ENCODE assay signal across 8 mouse cellular contexts in genomic region chr19:6993011-6993770, GRCm38 (mm10). TPM values are rescaled to one million over a fixed set of nuclear protein-coding genes. Genes with fewer than 3 reads are reported as not detected.
DNase-seq lines count a peak whose midpoint lies in the region; ATAC-seq and TF ChIP-seq lines count a peak whose summit lies in the region.
"Had no signal": no experiment of that assay in that cellular context is flagged by ENCODE, and none has a peak within 500 bp of the region (broad histone marks: within the 10 kb centered on the region; RNA-seq: fewer than 3 reads in every experiment).

No protein-coding gene starts in this region.

- peaks cover 42% of the 10 kb centered on the region for H3K4me1 ChIP-seq in lung, embryonic 15.5 days
- H3K4me1 ChIP-seq in intestine, postnatal 0 days (replicated peaks; ENCODE audit: control insufficient read depth, insufficient read depth, low read length): peaks cover 9% of the 10 kb centered on the region; the same call in 1 of the 2 replicates
- peaks cover 57% of the 10 kb centered on the region for H3K4me1 ChIP-seq in neural tube, embryonic 15.5 days

- peaks cover 1% of the 10 kb centered on the region; the same call in 1 of the 2 replicates for H3K36me3 ChIP-seq in lung, embryonic 15.5 days
- H3K36me3 ChIP-seq in intestine, postnatal 0 days (ENCODE audit: control insufficient read depth, insufficient read depth): 0 out of 2 replicates have a peak, but pooled peaks cover 4% of the 10 kb centered on the region
- no peaks in the 10 kb centered on the region for H3K36me3 ChIP-seq in neural tube, embryonic 15.5 days

- TF ChIP-seq CTCF in intestine, postnatal 0 days (IDR thresholded peaks at IDR 0.05; ENCODE audit: low read depth): 0 out of 2 replicates have a peak, but pooled peaks have one; percentile 12

- H3K9ac ChIP-seq in lung, embryonic 15.5 days: peak overlapping the region; percentile 45; the same call in 1 of the 2 replicates
- H3K9ac ChIP-seq in intestine, postnatal 0 days (ENCODE audit: low read depth, low read length): peak overlapping the region; percentile 62
- peak overlapping the region; percentile 42 for H3K9ac ChIP-seq in neural tube, embryonic 15.5 days (replicated peaks)

- peak overlapping the region; percentile 94 for H3K4me2 ChIP-seq in lung, embryonic 15.5 days
- H3K4me2 ChIP-seq in intestine, postnatal 0 days (replicated peaks; ENCODE audit: low read depth): peak overlapping the region; percentile 94
- peak overlapping the region; percentile 89 for H3K4me2 ChIP-seq in neural tube, embryonic 15.5 days

- 60% methylated on average over 14 of the region's 14 CpGs for WGBS in lung, embryonic 15.5 days
- 58% methylated on average over 14 of the region's 14 CpGs for WGBS in intestine, postnatal 0 days
- 63% methylated on average over 14 of the region's 14 CpGs for WGBS in neural tube, embryonic 15.5 days

- no peak for ATAC-seq in lung, embryonic 15.5 days (ENCODE audit: borderline replicate concordance, extremely low read depth, low FRiP score, low TSS enrichment)
- ATAC-seq in erythroid progenitor cell, adult 5-6 weeks (replicated peaks; ENCODE audit: low FRiP score, poor library complexity, severe bottlenecking): 0 out of 2 replicates have a peak, but pooled peaks have one; percentile 7
- ATAC-seq in intestine, postnatal 0 days: no peak
- 0 out of 2 replicates have a peak, but pooled peaks have one; percentile 1 for ATAC-seq in neural tube, embryonic 15.5 days (ENCODE audit: low FRiP score)

- H3K27me3 ChIP-seq in lung, embryonic 15.5 days: no peaks in the 10 kb centered on the region
- H3K27me3 ChIP-seq in intestine, postnatal 0 days (replicated peaks; ENCODE audit: control insufficient read depth, insufficient read depth, low read length): no peaks in the 10 kb centered on the region
- H3K27me3 ChIP-seq in neural tube, embryonic 15.5 days (replicated peaks): no peaks in the 10 kb centered on the region

- peak overlapping the region; percentile 55 for H3K4me3 ChIP-seq in lung, embryonic 15.5 days
- H3K4me3 ChIP-seq in intestine, postnatal 0 days (ENCODE audit: low read depth, low read length): peak overlapping the region; percentile 58
- peak overlapping the region; percentile 49 for H3K4me3 ChIP-seq in neural tube, embryonic 15.5 days (replicated peaks)

- H3K9me3 ChIP-seq in lung, embryonic 15.5 days: no peaks in the 10 kb centered on the region
- H3K9me3 ChIP-seq in intestine, postnatal 0 days (ENCODE audit: control insufficient read depth): no peaks in the 10 kb centered on the region
- H3K9me3 ChIP-seq in neural tube, embryonic 15.5 days (replicated peaks): no peaks in the 10 kb centered on the region

- no peak for DNase-seq in lung, postnatal 25 days (ENCODE audit: low spot score)
- DNase-seq in left cerebral cortex, adult 11 months (ENCODE audit: low spot score): no peak
- no peak for DNase-seq in adrenal gland, postnatal 14 days

- peak overlapping the region; percentile 17 for H3K27ac ChIP-seq in lung, embryonic 15.5 days
- H3K27ac ChIP-seq in intestine, postnatal 0 days (ENCODE audit: low read depth, low read length): peak overlapping the region; percentile 46; the same call in 1 of the 2 replicates
- peak overlapping the region; percentile 45; the same call in 1 of the 2 replicates for H3K27ac ChIP-seq in neural tube, embryonic 15.5 days (replicated peaks)

RNA-seq across cellular contexts. Expression of gene Dnajc4, which starts 0.8 kb away (rescaled TPM):
- polyA plus RNA-seq in lung, embryonic 15.5 days (2015; fragmentation: Nextera tagmentation; extraction: Ambion mirVana): 23.5 and 23.9 TPM in 2 replicates
- 11.5 TPM in 1 of 2 replicates, not detected in the other for total RNA-seq in erythroid progenitor cell, adult 5-6 weeks (2015; ENCODE audit: low replicate concordance)
- 2.2 and 2.6 TPM in 2 replicates for total RNA-seq in erythroid progenitor cell, adult 5-6 weeks (2017; ENCODE audit: low replicate concordance)
- 32.3 and 35.1 TPM in 2 replicates for polyA plus RNA-seq in intestine, postnatal 0 days (2015; fragmentation: Nextera tagmentation; extraction: Ambion mirVana)
- 24.8 and 28.1 TPM in 2 replicates for polyA plus RNA-seq in neural tube, embryonic 15.5 days (2015; fragmentation: Nextera tagmentation; extraction: Ambion mirVana)
- 44.4 and 47.4 TPM in 2 replicates for total RNA-seq in adrenal gland, postnatal 14 days (2021)

RNA-seq across cellular contexts. Expression of gene Nudt22, which starts 2.7 kb away (rescaled TPM):
- 23.6 and 24.0 TPM in 2 replicates for polyA plus RNA-seq in lung, embryonic 15.5 days (2015; fragmentation: Nextera tagmentation; extraction: Ambion mirVana)
- total RNA-seq in erythroid progenitor cell, adult 5-6 weeks (2015; ENCODE audit: low replicate concordance): 4.2 and 10.1 TPM in 2 replicates
- 0.26 and 3.9 TPM in 2 replicates for total RNA-seq in erythroid progenitor cell, adult 5-6 weeks (2017; ENCODE audit: low replicate concordance)
- 50.4 and 51.9 TPM in 2 replicates for polyA plus RNA-seq in intestine, postnatal 0 days (2015; fragmentation: Nextera tagmentation; extraction: Ambion mirVana)
- polyA plus RNA-seq in neural tube, embryonic 15.5 days (2015; fragmentation: Nextera tagmentation; extraction: Ambion mirVana): 24.8 and 25.9 TPM in 2 replicates
- total RNA-seq in adrenal gland, postnatal 14 days (2021): 24.5 and 37.4 TPM in 2 replicates

RNA-seq across cellular contexts. Expression of gene Trpt1, which starts 2.7 kb away (rescaled TPM):
- 9.7 and 11.2 TPM in 2 replicates for polyA plus RNA-seq in lung, embryonic 15.5 days (2015; fragmentation: Nextera tagmentation; extraction: Ambion mirVana)
- total RNA-seq in erythroid progenitor cell, adult 5-6 weeks (2015; ENCODE audit: low replicate concordance): not detected in 2 replicates
- total RNA-seq in erythroid progenitor cell, adult 5-6 weeks (2017; ENCODE audit: low replicate concordance): not detected in 2 replicates
- 7.6 and 10.2 TPM in 2 replicates for polyA plus RNA-seq in intestine, postnatal 0 days (2015; fragmentation: Nextera tagmentation; extraction: Ambion mirVana)
- 16.5 and 22.1 TPM in 2 replicates for polyA plus RNA-seq in neural tube, embryonic 15.5 days (2015; fragmentation: Nextera tagmentation; extraction: Ambion mirVana)
- 15.0 and 15.1 TPM in 2 replicates for total RNA-seq in adrenal gland, postnatal 14 days (2021)
- total RNA-seq: common myeloid progenitor, adult 5-6 weeks had no signal

RNA-seq across cellular contexts. Expression of gene Vegfb, which starts 5.7 kb away (rescaled TPM):
- 42.9 and 48.7 TPM in 2 replicates for polyA plus RNA-seq in lung, embryonic 15.5 days (2015; fragmentation: Nextera tagmentation; extraction: Ambion mirVana)
- total RNA-seq in erythroid progenitor cell, adult 5-6 weeks (2015; ENCODE audit: low replicate concordance): 13.7 and 22.2 TPM in 2 replicates
- total RNA-seq in erythroid progenitor cell, adult 5-6 weeks (2017; ENCODE audit: low replicate concordance): 0.98 and 4.1 TPM in 2 replicates
- 23.2 and 25.2 TPM in 2 replicates for polyA plus RNA-seq in intestine, postnatal 0 days (2015; fragmentation: Nextera tagmentation; extraction: Ambion mirVana)
- 68.6 and 83.1 TPM in 2 replicates for polyA plus RNA-seq in neural tube, embryonic 15.5 days (2015; fragmentation: Nextera tagmentation; extraction: Ambion mirVana)
- 116 and 122 TPM in 2 replicates for total RNA-seq in adrenal gland, postnatal 14 days (2021)

RNA-seq across cellular contexts. Expression of gene Fkbp2, which starts 12.9 kb away (rescaled TPM):
- 121 and 126 TPM in 2 replicates for polyA plus RNA-seq in lung, embryonic 15.5 days (2015; fragmentation: Nextera tagmentation; extraction: Ambion mirVana)
- total RNA-seq in erythroid progenitor cell, adult 5-6 weeks (2015; ENCODE audit: low replicate concordance): 38.1 and 93.3 TPM in 2 replicates
- 31.0 and 34.9 TPM in 2 replicates for total RNA-seq in erythroid progenitor cell, adult 5-6 weeks (2017; ENCODE audit: low replicate concordance)
- polyA plus RNA-seq in intestine, postnatal 0 days (2015; fragmentation: Nextera tagmentation; extraction: Ambion mirVana): 135 and 142 TPM in 2 replicates
- 174 and 190 TPM in 2 replicates for polyA plus RNA-seq in neural tube, embryonic 15.5 days (2015; fragmentation: Nextera tagmentation; extraction: Ambion mirVana)
- 115 and 121 TPM in 2 replicates for total RNA-seq in adrenal gland, postnatal 14 days (2021)

Comparison
In these comparisons a context has a peak if more than half of its experiments do, and no peak if none do; other contexts are left out.
1. ATAC-seq: peak in erythroid progenitor cell, adult 5-6 weeks (single experiment) and neural tube, embryonic 15.5 days (single experiment); none in lung, embryonic 15.5 days (single experiment) and intestine, postnatal 0 days (single experiment).
2. Peak in every context shown above with its lines, with median percentiles within 50 percentile points of each other: H3K27ac ChIP-seq, H3K4me2 ChIP-seq, H3K4me3 ChIP-seq and H3K9ac ChIP-seq.